Mouse (Mus musculus) testis, postnatal 10 days (tissue): ENCODE measurements around the gene Cpd.

Experiments used
- DNase-seq: peaks from one replicate; pipeline ENCODE4 v3.0.0; 2021; ENCODE audit warnings: low spot score

The Cpd gene

DNA sequence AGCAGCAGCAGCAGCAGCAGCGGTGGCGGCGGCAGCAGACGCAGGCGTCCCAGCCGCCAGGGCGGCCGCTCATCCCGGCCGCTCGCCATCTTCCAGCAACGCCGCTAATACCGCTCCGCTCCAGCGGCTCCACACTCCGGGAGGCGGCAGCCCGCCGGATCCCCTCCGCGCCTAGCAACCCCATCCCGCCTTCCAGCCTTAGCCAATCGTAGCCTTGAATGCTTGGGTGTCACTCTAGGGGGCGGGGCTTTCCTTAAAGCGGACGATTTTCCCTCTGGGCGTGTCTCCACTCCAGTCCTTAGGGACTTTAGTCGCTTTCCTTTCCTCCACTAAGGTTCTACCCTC is at the start of gene Cpd:
Gene Cpd, minus strand, starts transcription at position 141 of the 345 bp plus-strand sequence.
- DNase-seq: peak; percentile 97

DNA sequence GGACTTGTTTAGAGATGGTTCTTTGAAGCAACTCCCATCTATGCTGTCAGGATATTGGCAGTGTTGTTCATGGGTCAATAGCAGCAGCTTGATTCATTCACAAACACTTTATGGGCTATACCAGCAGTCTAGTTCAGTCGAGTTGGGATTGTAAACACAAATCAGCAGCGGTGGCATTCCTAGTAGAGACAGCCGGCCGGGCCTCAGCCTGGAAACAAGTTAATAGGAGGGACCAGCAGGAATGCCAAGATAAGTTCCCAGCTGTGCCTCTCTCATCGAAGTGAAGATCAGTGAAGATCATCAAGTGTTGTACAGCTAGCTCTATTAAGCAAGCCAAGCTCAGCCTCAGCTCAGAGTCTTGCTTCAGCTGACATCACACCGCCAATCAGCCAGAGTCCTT is 49.5 kb upstream of the Cpd start:
- DNase-seq: no peak

DNA sequence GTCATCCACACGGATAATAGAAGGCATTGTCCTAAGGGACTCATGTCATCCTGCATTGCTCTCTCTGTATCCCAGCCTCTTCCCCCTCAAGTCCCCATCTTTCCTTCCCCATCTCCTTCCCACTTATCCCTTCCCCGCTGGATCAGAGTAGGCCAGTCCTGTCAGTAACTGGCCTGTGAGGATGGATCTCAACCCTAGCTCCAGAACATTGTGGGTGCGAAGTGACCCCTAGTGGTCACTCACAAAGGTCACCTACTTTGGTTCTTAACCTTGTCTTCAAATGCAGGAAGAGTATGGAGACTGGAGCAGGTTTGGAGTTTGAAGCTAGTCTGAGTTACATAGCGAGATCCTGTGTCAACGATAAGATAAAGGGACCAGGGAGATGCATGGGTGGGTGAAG is 47.4 kb upstream of the Cpd start:
- DNase-seq: peak; percentile 73

DNA sequence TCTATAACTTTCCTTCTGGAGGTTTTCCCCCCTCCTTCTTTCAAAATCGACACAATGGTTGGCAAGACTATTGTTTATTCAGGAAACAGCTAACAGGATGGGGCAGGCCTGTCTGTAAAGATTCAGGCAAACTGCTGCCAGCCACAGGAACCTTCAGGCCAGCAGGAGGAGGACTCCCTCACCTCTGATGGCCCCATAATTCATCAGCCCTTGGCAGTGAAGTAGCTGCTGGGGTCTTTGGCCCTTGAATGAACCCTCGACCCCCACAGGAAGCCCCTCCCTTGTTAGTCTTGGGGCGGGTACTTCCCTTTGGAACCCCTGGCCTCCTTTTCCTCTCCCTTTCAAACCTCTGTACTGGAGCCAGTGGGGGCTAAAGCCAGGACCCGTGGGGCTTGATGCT is 46.8 kb upstream of the Cpd start:
- DNase-seq: no peak

DNA sequence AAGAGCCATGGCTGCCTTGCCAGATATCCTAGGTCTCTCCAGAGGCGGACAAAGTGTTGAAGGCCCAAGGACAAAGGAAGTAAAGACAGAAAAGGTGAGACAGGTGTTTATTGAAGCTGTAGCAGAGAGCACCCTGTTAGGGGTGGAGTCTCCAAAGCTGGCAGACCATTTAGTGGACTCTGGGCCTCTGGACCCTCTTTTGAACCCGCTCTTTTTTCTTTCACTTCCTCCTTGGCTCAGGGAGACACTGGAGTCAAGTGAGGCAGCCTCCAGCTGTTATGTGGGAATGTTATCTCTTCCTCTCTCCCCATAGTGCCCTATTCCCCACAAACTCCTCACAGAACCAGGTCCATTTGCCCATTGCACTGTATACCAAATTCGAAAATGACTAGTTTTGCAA is 46.2 kb upstream of the Cpd start:
- no peak for DNase-seq

GRCm38 (mm10) chr11:76891738-76892349 is 45.0 kb upstream of the Cpd start:
- DNase-seq: no peak

GRCm38 (mm10) chr11:76891171-76891570 is 44.4 kb upstream of the Cpd start:
- DNase-seq: no peak

DNA sequence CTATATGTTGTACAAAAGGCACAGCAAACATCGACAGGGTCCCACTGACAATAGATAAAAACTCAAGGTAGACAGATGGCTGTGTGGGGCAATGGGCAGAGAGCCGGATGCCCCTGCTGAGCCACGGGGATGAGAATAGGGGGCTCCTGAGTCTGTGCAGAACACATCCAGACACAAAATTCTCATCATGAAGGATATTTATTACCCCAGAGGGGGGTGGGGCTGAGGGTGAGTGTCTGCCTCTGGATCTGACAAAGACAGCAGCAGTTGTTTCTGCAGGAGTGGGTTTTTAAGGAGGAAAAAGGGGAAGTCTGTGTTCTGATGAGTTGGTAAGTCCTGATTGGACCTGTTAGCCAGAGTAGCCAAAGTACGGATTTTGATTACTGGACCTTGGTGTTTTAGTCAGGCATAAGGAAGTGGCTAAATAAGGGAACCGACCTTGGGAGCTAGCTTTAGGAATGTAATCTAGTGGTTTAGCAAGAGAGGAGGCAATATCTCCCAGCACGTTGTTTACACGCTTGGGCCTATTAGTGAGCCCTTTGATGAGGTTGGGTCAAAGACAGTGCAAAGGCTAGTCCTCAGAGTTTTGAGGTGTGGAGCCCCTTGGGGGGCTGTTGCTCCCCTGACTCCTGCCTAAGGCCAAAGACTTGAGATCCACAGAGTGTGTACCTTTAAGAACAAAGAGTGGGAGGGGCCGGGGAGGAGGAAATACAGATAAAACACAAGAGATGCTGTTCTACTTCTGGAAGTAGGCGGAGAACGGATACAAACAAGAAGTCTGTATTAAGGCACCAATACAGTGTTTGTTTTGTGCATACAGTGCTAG is 42.7 kb upstream of the Cpd start:
- DNase-seq: peak; percentile 71

- no peak for DNase-seq
Measured at GRCm38 (mm10) chr11:76884451-76884850, 37.6 kb upstream of the Cpd start.

- DNase-seq: no peak
Measured at GRCm38 (mm10) chr11:76879816-76880215, 33.0 kb upstream of the Cpd start.

DNA sequence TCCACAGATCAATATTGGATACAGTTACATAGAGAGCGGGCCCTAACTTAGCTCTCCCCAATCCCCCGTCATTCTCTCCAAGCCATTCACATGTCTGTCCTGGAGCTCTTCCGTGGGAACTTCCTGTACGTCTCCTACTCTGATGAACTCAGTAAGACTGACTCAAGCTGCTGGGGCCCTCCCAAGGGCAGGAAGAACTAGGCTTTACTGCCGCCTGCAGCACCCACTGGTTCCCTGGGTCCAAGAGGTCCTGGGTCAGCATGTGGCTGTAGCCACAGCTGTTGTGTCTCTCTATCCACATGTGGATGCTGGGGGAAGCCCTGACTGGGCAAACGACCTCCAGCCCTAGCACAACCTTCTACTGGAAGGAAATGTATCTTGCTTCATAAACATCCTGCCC is 27.9 kb upstream of the Cpd start:
- DNase-seq: no peak

DNA sequence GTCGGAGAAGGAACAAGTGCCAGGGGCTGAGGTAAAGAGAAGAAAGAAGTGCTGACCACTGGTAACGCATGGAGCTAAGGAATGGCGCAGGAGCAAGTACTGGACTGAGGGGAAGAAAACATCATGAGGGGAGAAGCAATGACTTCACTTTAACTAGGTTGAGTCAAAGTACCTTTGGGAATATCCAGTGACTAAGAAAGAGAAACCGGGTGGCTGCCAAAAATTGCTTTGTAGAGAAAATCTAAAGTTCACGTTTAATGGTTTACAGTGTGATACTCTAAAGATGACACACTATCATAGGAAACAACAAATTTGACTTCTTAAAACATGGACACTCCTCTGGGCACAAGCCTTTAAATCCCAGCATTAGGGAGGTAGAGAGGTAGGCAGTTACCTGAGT is 27.0 kb upstream of the Cpd start:
- DNase-seq: no peak

- no peak for DNase-seq
Measured at GRCm38 (mm10) chr11:76872556-76873234, 25.9 kb upstream of the Cpd start.

GRCm38 (mm10) chr11:76861185-76861584 is 14.4 kb upstream of the Cpd start:
- peak; percentile 28 for DNase-seq

DNA sequence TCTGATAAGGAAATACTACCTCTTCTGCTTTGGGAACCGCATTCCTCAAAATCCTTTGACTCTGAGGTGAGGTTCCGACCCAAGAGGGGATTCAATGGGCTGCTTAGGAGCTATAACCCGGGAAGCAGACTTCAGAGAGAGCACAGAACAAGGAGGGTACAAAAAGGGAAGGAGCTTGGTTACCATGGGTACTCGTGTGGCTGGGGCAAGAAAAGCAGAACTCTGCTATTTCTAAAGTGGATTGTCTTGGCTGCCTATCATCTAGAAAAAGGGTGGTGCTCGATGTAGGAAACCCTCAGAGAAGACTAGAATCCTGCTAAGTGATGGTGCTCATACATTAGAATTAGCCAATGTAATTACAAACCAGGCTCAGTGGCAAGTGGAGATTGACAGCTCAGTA is 12.4 kb upstream of the Cpd start:
- DNase-seq: peak; percentile 33

GRCm38 (mm10) chr11:76858781-76859180 is 12.0 kb upstream of the Cpd start:
- DNase-seq: no peak

GRCm38 (mm10) chr11:76857111-76857510 is 10.3 kb upstream of the Cpd start:
- DNase-seq: peak; percentile 40

DNA sequence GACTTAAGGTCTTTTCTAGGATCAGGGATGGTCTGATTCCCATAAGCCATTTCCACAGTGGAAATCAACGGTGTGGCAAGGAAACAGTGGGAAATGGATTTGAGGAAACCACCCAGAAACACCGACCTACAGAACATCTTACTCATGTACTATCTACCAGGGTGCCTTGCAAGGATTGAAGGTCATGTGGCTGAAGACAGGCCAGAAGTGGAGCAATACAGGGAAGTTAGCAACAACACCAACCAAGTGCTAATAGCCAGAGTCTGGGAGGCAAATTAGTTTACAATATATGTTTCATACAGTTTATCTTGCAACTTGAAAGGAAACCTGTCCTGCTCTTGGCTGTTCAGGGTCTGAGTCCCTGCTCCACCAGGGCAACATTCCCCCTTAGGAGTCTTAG is 9.8 kb upstream of the Cpd start:
- DNase-seq: peak; percentile 20

DNA sequence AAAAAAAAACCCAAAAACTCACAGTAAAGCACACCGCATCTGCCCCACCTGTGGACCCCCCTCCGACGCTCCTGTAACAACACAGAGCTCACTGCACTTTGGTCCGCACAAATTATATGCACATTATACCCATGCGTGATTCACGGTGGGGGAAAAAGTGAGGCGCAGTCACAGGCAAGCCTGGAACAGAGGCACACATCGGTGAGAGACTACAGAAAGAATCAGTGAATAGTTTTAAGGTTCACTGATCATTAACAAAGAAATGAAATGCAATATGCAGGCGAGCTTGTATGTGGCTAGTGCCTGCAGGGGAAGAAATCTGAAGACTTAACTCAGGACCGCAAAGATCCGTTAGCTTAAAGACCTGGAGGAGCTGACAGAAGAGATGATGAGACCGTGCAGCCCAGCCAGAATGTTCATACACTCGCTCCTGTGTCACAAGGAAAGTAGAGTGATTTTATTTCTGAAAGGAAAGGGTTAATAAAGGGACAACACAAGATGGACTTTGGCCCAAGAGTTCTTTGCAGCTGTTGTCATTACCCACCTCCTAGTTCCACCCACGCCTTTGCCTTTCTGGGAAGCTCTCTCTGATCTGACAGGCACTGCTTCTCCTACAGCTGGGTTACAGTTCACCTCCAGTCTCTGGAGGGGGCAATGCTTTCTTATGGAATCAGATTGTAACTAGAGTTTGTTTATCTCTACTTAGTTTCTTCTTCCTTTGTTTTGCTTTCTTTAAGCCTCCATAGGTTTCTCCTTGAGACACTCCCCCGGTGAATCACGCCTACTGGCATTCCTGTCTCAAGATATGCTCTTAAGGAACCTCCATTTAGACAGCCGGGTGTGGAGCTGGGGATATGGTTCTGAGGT is 7.9 kb upstream of the Cpd start:
- peak; percentile 50 for DNase-seq

DNA sequence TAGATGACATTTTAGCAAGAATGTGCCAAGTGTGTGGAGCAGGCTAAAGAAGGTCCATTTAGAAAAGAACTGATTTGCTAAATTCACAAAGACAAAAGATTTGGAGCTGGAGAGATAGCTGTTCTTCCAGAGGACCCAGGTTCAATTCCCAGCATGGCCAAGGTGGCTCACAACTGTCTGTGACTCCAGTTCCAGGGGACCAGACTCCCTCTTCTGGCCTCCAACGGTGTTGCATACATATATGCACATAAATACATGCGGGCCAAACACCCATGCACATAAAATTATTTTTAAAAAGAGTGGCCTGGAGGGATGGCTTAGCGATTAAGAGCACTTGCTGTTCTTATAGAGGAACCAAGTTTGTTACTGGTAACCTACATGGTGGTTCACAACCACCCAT is 4.7 kb upstream of the Cpd start:
- no peak for DNase-seq

GRCm38 (mm10) chr11:76849596-76849995 is 2.8 kb upstream of the Cpd start:
- DNase-seq: no peak

DNA sequence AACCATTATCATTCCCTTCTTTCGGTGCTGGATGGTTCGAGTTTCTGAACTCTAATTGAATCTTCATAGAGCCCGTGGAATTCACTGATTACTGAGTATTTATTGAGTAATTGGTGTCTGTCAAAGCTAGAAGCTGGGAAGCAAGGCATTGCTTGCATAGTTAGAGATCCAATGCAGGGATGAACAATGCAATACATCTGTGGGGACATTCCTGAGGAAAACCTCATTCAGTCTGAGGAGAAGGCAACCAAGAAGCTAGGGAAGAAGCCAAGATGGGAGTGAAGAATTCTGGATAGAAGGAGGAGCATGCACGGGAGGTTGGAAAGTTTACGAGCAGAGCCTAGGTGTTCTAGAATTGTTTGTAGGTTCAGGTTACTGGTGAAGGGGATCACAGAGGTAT is 1.3 kb upstream of the Cpd start:
- DNase-seq: no peak
